Mouse (Mus musculus): ENCODE measurements at regions not wholly inside any gene's neighbourhood (a gene's known extent, or its start where the extent isn't known, plus 50 kb on each side); places are given as distances from the start of the nearest gene placed in this dataset.

GRCm38 (mm10) chr8:91976900-91977585 is 175.2 kb upstream of the Irx3 start:
- no peaks in the 10 kb centered on the region for H3K36me3 ChIP-seq (ENCODE audit: control insufficient read depth, insufficient read depth)
- H3K27me3 ChIP-seq (ENCODE audit: control insufficient read depth, insufficient read depth, insufficient read length) = no peaks in the 10 kb centered on the region
- H3ac ChIP-seq (ENCODE audit: control insufficient read depth, insufficient read length, low read depth) = no peak overlapping the region
- H3K4me3 ChIP-seq (ENCODE audit: insufficient read depth, poor library complexity, severe bottlenecking) = no peak overlapping the region
- TF ChIP-seq FOSL1 (IDR thresholded peaks at IDR 0.05; ENCODE audit: insufficient read depth, low read length, poor library complexity, severe bottlenecking) (no peak), MAX (IDR thresholded peaks at IDR 0.05) (no peak), USF1 (IDR thresholded peaks at IDR 0.05; ENCODE audit: low read depth) (no peak), CEBPB (IDR thresholded peaks at IDR 0.05; ENCODE audit: low read depth) (no peak), CTCF (IDR thresholded peaks at IDR 0.05; ENCODE audit: control insufficient read depth, insufficient read depth, insufficient read length) (no peak), MYOG (IDR thresholded peaks at IDR 0.05; ENCODE audit: control insufficient read depth, extremely low read depth, insufficient read length) (no peak)
- no peaks in the 10 kb centered on the region for H3K79me2 ChIP-seq (ENCODE audit: control insufficient read depth, insufficient read depth)
- H3K79me3 ChIP-seq (ENCODE audit: low read depth) = no peaks in the 10 kb centered on the region

GRCm38 (mm10) chr8:91975460-91975859 is 173.6 kb upstream of the Irx3 start:
- H3K4me3 ChIP-seq (ENCODE audit: insufficient read depth, poor library complexity, severe bottlenecking) = no peak overlapping the region
- no peaks in the 10 kb centered on the region for H3K79me2 ChIP-seq (ENCODE audit: control insufficient read depth, insufficient read depth)
- TF ChIP-seq MAX (IDR thresholded peaks at IDR 0.05) (no peak), MYOG (IDR thresholded peaks at IDR 0.05; ENCODE audit: control insufficient read depth, extremely low read depth, insufficient read length) (no peak), MYOD1 (IDR thresholded peaks at IDR 0.05; ENCODE audit: control insufficient read depth, insufficient read length, low read depth) (no peak), CEBPB (IDR thresholded peaks at IDR 0.05; ENCODE audit: low read depth) (no peak), FOSL1 (IDR thresholded peaks at IDR 0.05; ENCODE audit: insufficient read depth, low read length, poor library complexity, severe bottlenecking) (no peak), CTCF (IDR thresholded peaks at IDR 0.05; ENCODE audit: control insufficient read depth, insufficient read depth, insufficient read length) (no peak), USF1 (IDR thresholded peaks at IDR 0.05; ENCODE audit: low read depth) (no peak)
- H3ac ChIP-seq (ENCODE audit: control insufficient read depth, insufficient read length, low read depth) = no peak overlapping the region
- H3K79me3 ChIP-seq (ENCODE audit: low read depth) = no peaks in the 10 kb centered on the region
- no peaks in the 10 kb centered on the region for H3K36me3 ChIP-seq (ENCODE audit: control insufficient read depth, insufficient read depth)
- no peaks in the 10 kb centered on the region for H3K27me3 ChIP-seq (ENCODE audit: control insufficient read depth, insufficient read depth, insufficient read length)

GRCm38 (mm10) chr8:91974636-91975035 is 172.8 kb upstream of the Irx3 start:
- H3K36me3 ChIP-seq (ENCODE audit: control insufficient read depth, insufficient read depth) = no peaks in the 10 kb centered on the region
- no peak overlapping the region for H3K4me3 ChIP-seq (ENCODE audit: insufficient read depth, poor library complexity, severe bottlenecking)
- TF ChIP-seq USF1 (IDR thresholded peaks at IDR 0.05; ENCODE audit: low read depth) (no peak), MYOD1 (IDR thresholded peaks at IDR 0.05; ENCODE audit: control insufficient read depth, insufficient read length, low read depth) (no peak), CEBPB (IDR thresholded peaks at IDR 0.05; ENCODE audit: low read depth) (no peak), FOSL1 (IDR thresholded peaks at IDR 0.05; ENCODE audit: insufficient read depth, low read length, poor library complexity, severe bottlenecking) (no peak), MAX (IDR thresholded peaks at IDR 0.05) (no peak), CTCF (IDR thresholded peaks at IDR 0.05; ENCODE audit: control insufficient read depth, insufficient read depth, insufficient read length) (no peak), MYOG (IDR thresholded peaks at IDR 0.05; ENCODE audit: control insufficient read depth, extremely low read depth, insufficient read length) (no peak)
- H3ac ChIP-seq (ENCODE audit: control insufficient read depth, insufficient read length, low read depth) = no peak overlapping the region
- H3K79me3 ChIP-seq (ENCODE audit: low read depth) = no peaks in the 10 kb centered on the region
- H3K79me2 ChIP-seq (ENCODE audit: control insufficient read depth, insufficient read depth) = no peaks in the 10 kb centered on the region
- H3K27me3 ChIP-seq (ENCODE audit: control insufficient read depth, insufficient read depth, insufficient read length) = no peaks in the 10 kb centered on the region

- H3K27me3 ChIP-seq (ENCODE audit: control insufficient read depth, insufficient read depth, insufficient read length) = no peaks in the 10 kb centered on the region
- no peaks in the 10 kb centered on the region for H3K36me3 ChIP-seq (ENCODE audit: control insufficient read depth, insufficient read depth)
- TF ChIP-seq MAX (IDR thresholded peaks at IDR 0.05) (no peak), FOSL1 (IDR thresholded peaks at IDR 0.05; ENCODE audit: insufficient read depth, low read length, poor library complexity, severe bottlenecking) (no peak), CTCF (IDR thresholded peaks at IDR 0.05; ENCODE audit: control insufficient read depth, insufficient read depth, insufficient read length) (no peak), CEBPB (IDR thresholded peaks at IDR 0.05; ENCODE audit: low read depth) (no peak), MYOD1 (IDR thresholded peaks at IDR 0.05; ENCODE audit: control insufficient read depth, insufficient read length, low read depth) (no peak), USF1 (IDR thresholded peaks at IDR 0.05; ENCODE audit: low read depth) (no peak), MYOG (IDR thresholded peaks at IDR 0.05; ENCODE audit: control insufficient read depth, extremely low read depth, insufficient read length) (no peak)
These were observed 172.1 kb upstream of the Irx3 start for GRCm38 (mm10) chr8:91973951-91974439.

GRCm38 (mm10) chr8:91967407-91967806 is 165.5 kb upstream of the Irx3 start:
- no peaks in the 10 kb centered on the region for H3K27me3 ChIP-seq (ENCODE audit: control insufficient read depth, insufficient read depth, insufficient read length)

More at GRCm38 (mm10) chr8:91973951-91974439, 172.1 kb upstream of the Irx3 start:
- Histone ChIP-seq H3K79me2 (ENCODE audit: control insufficient read depth, insufficient read depth) (no peaks in the 10 kb centered on the region), H3K79me3 (ENCODE audit: low read depth) (no peaks in the 10 kb centered on the region), H3K4me3 (ENCODE audit: insufficient read depth, poor library complexity, severe bottlenecking) (no peak overlapping the region), H3ac (ENCODE audit: control insufficient read depth, insufficient read length, low read depth) (no peak overlapping the region)

More at GRCm38 (mm10) chr8:91967407-91967806, 165.5 kb upstream of the Irx3 start:
- Histone ChIP-seq H3K79me3 (ENCODE audit: low read depth) (no peaks in the 10 kb centered on the region), H3K79me2 (ENCODE audit: control insufficient read depth, insufficient read depth) (no peaks in the 10 kb centered on the region), H3ac (ENCODE audit: control insufficient read depth, insufficient read length, low read depth) (no peak overlapping the region), H3K4me3 (ENCODE audit: insufficient read depth, poor library complexity, severe bottlenecking) (no peak overlapping the region), H3K36me3 (ENCODE audit: control insufficient read depth, insufficient read depth) (no peaks in the 10 kb centered on the region)
- TF ChIP-seq CEBPB (IDR thresholded peaks at IDR 0.05; ENCODE audit: low read depth) = no peak
- no peak for TF ChIP-seq MYOD1 (IDR thresholded peaks at IDR 0.05; ENCODE audit: control insufficient read depth, insufficient read length, low read depth)
- TF ChIP-seq MAX (IDR thresholded peaks at IDR 0.05) = no peak
- TF ChIP-seq FOSL1 (IDR thresholded peaks at IDR 0.05; ENCODE audit: insufficient read depth, low read length, poor library complexity, severe bottlenecking) = no peak
- TF ChIP-seq CTCF (IDR thresholded peaks at IDR 0.05; ENCODE audit: control insufficient read depth, insufficient read depth, insufficient read length) = no peak
- TF ChIP-seq MYOG (IDR thresholded peaks at IDR 0.05; ENCODE audit: control insufficient read depth, extremely low read depth, insufficient read length) = no peak
- TF ChIP-seq USF1 (IDR thresholded peaks at IDR 0.05; ENCODE audit: low read depth) = no peak

Measured in C2C12 (cell line).